Mouse (Mus musculus) kidney, adult 2 months (tissue): Measurements from ENCODE around the gene Ppp1r14a. TPM values are rescaled to one million over a fixed set of nuclear protein-coding genes. Genes with fewer than 3 reads are reported as not detected.

ENCODE experiments used
- DNase-seq: peaks from one replicate; pipeline ENCODE4 v3.0.0; 2021
- H3K27ac ChIP-seq: fragments of 200-500 bp; 2 replicates; pipeline ENCODE4 v1.5.1; 2012; ENCODE audit warnings: low read depth, low read length, control low read depth, inconsistent platforms; ENCODE audit not compliant: insufficient read depth
- H3K27me3 ChIP-seq: fragments of 200-500 bp; replicated peaks from 2 replicates; pipeline ENCODE4 v1.6.1; 2012; ENCODE audit warnings: mild to moderate bottlenecking, moderate library complexity, low read length, inconsistent platforms; ENCODE audit not compliant: control insufficient read depth, insufficient read depth
- H3K36me3 ChIP-seq: fragments of 200-500 bp; 2 replicates; pipeline ENCODE4 v1.6.1; 2012; ENCODE audit warnings: mild to moderate bottlenecking, moderate library complexity, low read length, inconsistent platforms; ENCODE audit not compliant: control insufficient read depth, insufficient read depth
- H3K4me1 ChIP-seq: fragments of 200-500 bp; 2 replicates; pipeline ENCODE4 v1.6.1; 2011; ENCODE audit warnings: low read length; ENCODE audit not compliant: control insufficient read depth, insufficient read depth
- H3K4me3 ChIP-seq: fragments of 200-500 bp; 2 replicates; pipeline ENCODE4 v1.5.1; 2011; ENCODE audit warnings: mild to moderate bottlenecking, low read depth, low read length, control low read depth; ENCODE audit not compliant: insufficient read depth
- CTCF ChIP-seq: fragments of 200-500 bp; conservative IDR thresholded peaks from 2 replicates; pipeline ENCODE4 v1.5.1; 2011; ENCODE audit warnings: low read depth, mild to moderate bottlenecking, control low read depth, low read length, moderate library complexity, mixed read lengths; ENCODE audit not compliant: insufficient read depth, insufficient read length
- POLR2A ChIP-seq: fragments of 200-500 bp; IDR thresholded peaks from one replicate; pipeline ENCODE4 v1.6.1; 2011; ENCODE audit warnings: low read depth, low read length, control low read depth
- WGBS: fragments of 180-500 bp; shearing (Covaris S2); methylation state at CpG from one replicate; pipeline ENCODE4 v1.1.7; 2018; 5-methylcytosine and 5-hydroxymethylcytosine counted together
- polyA plus RNA-seq: library from polyadenylated mRNA; depleted of rRNA; stranded (reverse); fragments of >200 nt; gene quantifications from 2 replicates; pipeline ENCODE4 v1.2.3, GENCODE M21; 2012

Ppp1r14a gene
- polyA plus RNA-seq, 1 experiment, result 12.3 TPM

DNA sequence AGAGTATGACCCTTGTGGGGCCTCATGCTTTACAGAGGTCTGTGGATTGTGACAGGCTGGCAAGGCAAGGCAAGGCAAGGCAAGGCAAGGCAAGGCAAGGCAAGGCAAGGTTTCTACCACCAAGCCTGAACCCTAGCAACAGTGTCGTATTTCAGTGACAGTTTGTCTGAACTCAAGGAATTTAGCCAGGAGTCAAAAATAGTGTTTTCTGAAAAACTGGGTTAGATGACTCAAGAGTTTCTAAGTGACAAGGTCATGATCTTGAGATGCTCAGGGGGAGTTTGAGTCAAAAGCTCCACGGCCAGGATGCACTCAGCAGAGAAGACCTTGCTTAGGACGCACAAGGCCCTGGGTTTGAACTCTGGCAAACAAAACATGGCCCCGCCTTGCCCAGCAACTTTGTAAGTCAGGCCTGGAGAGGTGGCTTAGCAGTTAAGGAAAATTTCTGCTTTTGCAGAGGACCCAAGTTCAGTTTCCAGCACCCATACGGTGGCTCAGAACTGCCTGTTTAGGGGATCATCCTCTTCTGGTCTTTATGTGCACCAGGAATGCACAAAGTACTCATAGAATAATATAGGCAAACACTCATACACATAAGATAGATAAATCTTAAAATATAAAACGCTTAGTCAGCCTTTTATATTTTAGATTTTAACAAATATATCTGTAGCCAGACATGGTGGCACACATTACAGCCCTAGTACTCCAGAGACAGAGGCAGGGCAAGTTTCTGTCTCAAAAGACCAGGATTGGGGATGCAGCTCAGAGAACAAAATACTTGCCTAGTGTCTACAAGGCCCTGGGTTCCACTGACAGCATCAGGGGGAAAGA is 46.9 kb downstream of the Ppp1r14a start:
- Histone ChIP-seq H3K27ac (no peak overlapping the region), H3K4me3 (no peak overlapping the region), H3K27me3 (no peaks in the 10 kb centered on the region), H3K36me3 (no peaks in the 10 kb centered on the region; the same call in 1 of the 2 replicates), H3K4me1 (no peaks in the 10 kb centered on the region)
- DNase-seq, result no peak
- 89% methylated on average over 6 of the region's 6 CpGs for WGBS
- TF ChIP-seq POLR2A (no peak), CTCF (no peak)

GRCm38 (mm10) chr7:29336795-29337319 is 47.7 kb downstream of the Ppp1r14a start:
- H3K27me3 ChIP-seq, result no peaks in the 10 kb centered on the region
- no peak for TF ChIP-seq CTCF
- no peak for TF ChIP-seq POLR2A
- 84% methylated on average over 9 of the region's 9 CpGs for WGBS
- DNase-seq, result no peak
- no peak overlapping the region for H3K4me3 ChIP-seq
- H3K36me3 ChIP-seq, result no peaks in the 10 kb centered on the region
- no peak overlapping the region for H3K27ac ChIP-seq
- no peaks in the 10 kb centered on the region for H3K4me1 ChIP-seq

GRCm38 (mm10) chr7:29337766-29338165 is 48.7 kb downstream of the Ppp1r14a start:
- Histone ChIP-seq H3K27ac (no peak overlapping the region), H3K4me1 (no peaks in the 10 kb centered on the region), H3K36me3 (no peaks in the 10 kb centered on the region), H3K4me3 (no peak overlapping the region), H3K27me3 (no peaks in the 10 kb centered on the region)
- 86% methylated on average over 2 of the region's 2 CpGs for WGBS
- no peak for DNase-seq
- TF ChIP-seq POLR2A, result no peak

DNA sequence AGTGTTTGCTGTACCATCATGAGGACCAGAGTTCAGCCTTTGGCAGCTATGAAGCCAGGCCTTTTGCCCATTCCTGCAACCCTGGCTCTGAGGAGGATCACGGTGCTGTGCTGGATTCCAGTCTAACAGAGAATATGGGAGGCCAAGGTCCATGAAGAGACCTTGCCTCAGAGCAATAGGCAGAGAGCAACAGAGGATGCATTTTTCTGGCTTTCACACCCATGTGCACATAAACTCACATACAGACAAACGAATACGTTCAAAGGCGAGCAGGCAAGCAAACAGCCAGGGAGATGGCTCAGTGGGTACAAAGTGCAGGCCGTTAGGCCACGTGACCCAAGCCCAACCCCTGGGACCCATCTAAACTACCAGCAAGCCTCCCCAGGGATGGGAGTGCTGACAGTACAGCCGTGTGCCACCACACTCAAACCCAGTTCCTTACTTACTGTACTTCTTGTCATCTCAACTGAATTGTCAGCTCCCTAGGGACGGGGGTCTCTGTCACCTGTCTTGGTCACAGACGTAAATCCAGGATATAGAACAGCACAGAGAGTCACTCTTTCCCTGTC is 49.3 kb downstream of the Ppp1r14a start:
- DNase-seq, result peak; percentile 73
- TF ChIP-seq CTCF, result no peak
- H3K36me3 ChIP-seq, result no peaks in the 10 kb centered on the region
- no peaks in the 10 kb centered on the region for H3K4me1 ChIP-seq
- no peaks in the 10 kb centered on the region for H3K27me3 ChIP-seq
- H3K4me3 ChIP-seq, result no peak overlapping the region
- no peak overlapping the region for H3K27ac ChIP-seq
- whole genome bisulfite sequencing, result 64% methylated on average over 9 of the region's 9 CpGs

GRCm38 (mm10) chr7:29338984-29339679 is 50.0 kb downstream of the Ppp1r14a start:
- no peaks in the 10 kb centered on the region for H3K27me3 ChIP-seq
- no peak for DNase-seq
- no peak overlapping the region for H3K4me3 ChIP-seq
- H3K36me3 ChIP-seq, result no peaks in the 10 kb centered on the region
- 49% methylated on average over 14 of the region's 14 CpGs for WGBS
- TF ChIP-seq CTCF (no peak), POLR2A (no peak)
- H3K4me1 ChIP-seq, result no peaks in the 10 kb centered on the region
- H3K27ac ChIP-seq, result no peak overlapping the region

GRCm38 (mm10) chr7:29340247-29340646 is 51.1 kb downstream of the Ppp1r14a start:
- DNase-seq, result no peak
- no peaks in the 10 kb centered on the region for H3K36me3 ChIP-seq
- 83% methylated on average over 9 of the region's 9 CpGs for WGBS
- no peaks in the 10 kb centered on the region for H3K27me3 ChIP-seq
- no peak for TF ChIP-seq CTCF
- no peak for TF ChIP-seq POLR2A
- no peak overlapping the region for H3K4me3 ChIP-seq
- no peak overlapping the region for H3K27ac ChIP-seq
- H3K4me1 ChIP-seq, result no peaks in the 10 kb centered on the region

DNA sequence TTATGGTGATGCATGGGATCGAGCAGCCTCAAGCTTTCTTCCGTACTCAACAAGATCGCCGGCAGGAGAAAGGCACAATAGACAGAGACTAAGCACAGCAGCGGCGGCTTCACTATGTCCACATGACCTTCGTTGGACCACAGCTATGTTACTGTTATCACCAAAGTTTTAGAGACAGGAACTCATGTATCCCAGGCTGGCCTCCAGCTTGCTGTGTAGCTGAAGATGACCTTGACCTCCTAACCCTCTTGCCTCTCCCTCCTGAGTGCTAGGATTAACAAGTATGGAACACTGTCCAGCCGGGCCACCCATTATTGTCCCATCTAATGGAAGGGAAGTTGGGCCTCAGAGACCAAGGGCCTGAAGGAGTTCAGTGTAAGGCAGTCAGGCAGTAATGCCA is 51.7 kb downstream of the Ppp1r14a start:
- WGBS, result 93% methylated on average over 8 of the region's 8 CpGs
- no peak for TF ChIP-seq CTCF
- TF ChIP-seq POLR2A, result no peak
- no peaks in the 10 kb centered on the region for H3K4me1 ChIP-seq
- no peak overlapping the region for H3K27ac ChIP-seq
- no peak overlapping the region for H3K4me3 ChIP-seq
- H3K27me3 ChIP-seq, result no peaks in the 10 kb centered on the region
- no peak for DNase-seq
- no peaks in the 10 kb centered on the region for H3K36me3 ChIP-seq
